Comparison of ENCODE assay signal across 9 mouse cellular contexts in genomic region chr8:120190107-120190809, GRCm38 (mm10). TPM values are rescaled to one million over a fixed set of nuclear protein-coding genes. Genes with fewer than 3 reads are reported as not detected.
A peak's percentile ranks its signal among the peaks of the same experiment; 100 is the strongest.
DNase-seq lines count a peak whose midpoint lies in the region; ATAC-seq and TF ChIP-seq lines count a peak whose summit lies in the region.
"Had no signal": no experiment of that assay in that cellular context is flagged by ENCODE, and none has a peak within 500 bp of the region (broad histone marks: within the 10 kb centered on the region; RNA-seq: fewer than 3 reads in every experiment).

No protein-coding gene starts in this region.

- TF ChIP-seq CTCF in Patski (IDR thresholded peaks at IDR 0.05), result no peak

- H3K9me3 ChIP-seq in kidney, embryonic 14.5 days (ENCODE audit: control insufficient read depth, low read length), result 0 out of 2 replicates have a peak, but pooled peaks cover 3% of the 10 kb centered on the region
- H3K9me3 ChIP-seq in midbrain, embryonic 12.5 days, result no peaks in the 10 kb centered on the region

- H3K27ac ChIP-seq in kidney, embryonic 14.5 days (ENCODE audit: low read depth, low read length), result no peak overlapping the region
- H3K27ac ChIP-seq in midbrain, embryonic 12.5 days (replicated peaks), result peak overlapping the region; percentile 31; the same call in 1 of the 2 replicates

- H3K4me1 ChIP-seq in kidney, embryonic 14.5 days (ENCODE audit: control insufficient read depth, insufficient read depth, low read length), result peaks cover 27% of the 10 kb centered on the region
- peaks cover 27% of the 10 kb centered on the region for H3K4me1 ChIP-seq in midbrain, embryonic 12.5 days

- H3K27me3 ChIP-seq in kidney, embryonic 14.5 days (ENCODE audit: control insufficient read depth, insufficient read depth, low read length), result no peaks in the 10 kb centered on the region
- H3K27me3 ChIP-seq in Patski, result no peaks in the 10 kb centered on the region
- no peaks in the 10 kb centered on the region for H3K27me3 ChIP-seq in midbrain, embryonic 12.5 days

- H3K9ac ChIP-seq in kidney, embryonic 14.5 days (ENCODE audit: low read depth, low read length), result no peak overlapping the region; the same call in 1 of the 2 replicates
- H3K9ac ChIP-seq in midbrain, embryonic 12.5 days (replicated peaks), result no peak overlapping the region

- POLR2A ChIA-PET in Patski (lab: Charles Lee), result no interaction called here

- H3K36me3 ChIP-seq in kidney, embryonic 14.5 days (ENCODE audit: control insufficient read depth, insufficient read depth, low read length), result no peaks in the 10 kb centered on the region
- H3K36me3 ChIP-seq in midbrain, embryonic 12.5 days, result no peaks in the 10 kb centered on the region

- in situ Hi-C loops in Patski (cut with MboI; ENCODE audit: low pct_unique_long_range_greater_than_20kb), result no loop called here

- peak; percentile 65 to 66 for DNase-seq in cerebellum, postnatal 10 days
- no peak for DNase-seq in cerebellum, postnatal 4 days (ENCODE audit: low spot score in 2 of 2)
- no peak for DNase-seq in kidney, postnatal 25 days
- DNase-seq in Patski (ENCODE audit: low read depth, low spot score), result no peak
- DNase-seq in layer of hippocampus, adult 18-20 months (ENCODE audit: low spot score in 2 of 2), result no peak
- DNase-seq in thymus, postnatal 14 days, result no peak

- no peak overlapping the region for H3K4me2 ChIP-seq in kidney, embryonic 14.5 days (replicated peaks; ENCODE audit: low read depth, low read length)
- H3K4me2 ChIP-seq in midbrain, embryonic 12.5 days (replicated peaks), result no peak overlapping the region

- WGBS in kidney, embryonic 14.5 days, result 76% methylated on average over 17 of the region's 17 CpGs
- 83% methylated on average over 17 of the region's 17 CpGs for WGBS in midbrain, embryonic 12.5 days

- CTCF ChIA-PET in Patski (lab: Charles Lee), result interaction anchor here (2.9 kb wide), 1 partner anchor 98 kb away, joined by 8 read pairs; no protein-coding TSS in a partner anchor

- ATAC-seq in kidney, embryonic 14.5 days (ENCODE audit: low FRiP score, low TSS enrichment), result peak; percentile 4; the same call in 1 of the 2 replicates
- peak; percentile 23 for ATAC-seq in Patski
- ATAC-seq in midbrain, embryonic 12.5 days (ENCODE audit: low FRiP score, low read depth), result no peak
- ATAC-seq: inflammation-experienced regulatory T-cells, adult 6 months had no signal

- H3K4me3 ChIP-seq in kidney, embryonic 14.5 days (ENCODE audit: low read length), result no peak overlapping the region
- H3K4me3 ChIP-seq in midbrain, embryonic 12.5 days, result no peak overlapping the region

RNA-seq across cellular contexts. Expression of gene Fam92b, which starts 13.0 kb away (rescaled TPM):
- polyA plus RNA-seq in kidney, embryonic 14.5 days (2014; fragmentation: Nextera tagmentation; extraction: Ambion mirVana), result 0.24 TPM in 1 of 2 replicates, not detected in the other
- 0.80 TPM for polyA plus RNA-seq in Patski (2021)
- polyA plus RNA-seq in midbrain, embryonic 12.5 days (2016; fragmentation: Nextera tagmentation; extraction: Ambion mirVana), result 1.3 and 2.3 TPM in 2 replicates
- total RNA-seq in layer of hippocampus, adult 18-20 months (2021), result under 1 TPM; 0.45 to 0.58 TPM
- polyA plus RNA-seq: inflammation-experienced regulatory T-cells, adult 6 months had no signal

RNA-seq across cellular contexts. Expression of gene Gse1, which starts 38.0 kb away (rescaled TPM):
- polyA plus RNA-seq in kidney, embryonic 14.5 days (2014; fragmentation: Nextera tagmentation; extraction: Ambion mirVana), result 11.3 and 12.1 TPM in 2 replicates
- polyA plus RNA-seq in Patski (2021), result 19.8 TPM
- 26.5 and 28.8 TPM in 2 replicates for polyA plus RNA-seq in midbrain, embryonic 12.5 days (2016; fragmentation: Nextera tagmentation; extraction: Ambion mirVana)
- 100 to 1,000 TPM; 142 to 146 TPM for total RNA-seq in layer of hippocampus, adult 18-20 months (2021)

Comparison
In these comparisons a context has a peak if more than half of its experiments do, and no peak if none do; other contexts are left out.
1. DNase-seq: peak in cerebellum, postnatal 10 days (2 of 2); none in cerebellum, postnatal 4 days (0 of 2), kidney, postnatal 25 days (0 of 2), Patski (single experiment), layer of hippocampus, adult 18-20 months (0 of 2) and thymus, postnatal 14 days (single experiment).